Mouse (Mus musculus) embryo, embryonic 10.5 days (tissue): ENCODE results near the gene Col6a1.

Source experiments
- DNase-seq: peaks from one replicate; pipeline ENCODE4 v3.0.0-alpha.2; 2015; ENCODE audit warnings: low spot score

Gene Col6a1

DNA sequence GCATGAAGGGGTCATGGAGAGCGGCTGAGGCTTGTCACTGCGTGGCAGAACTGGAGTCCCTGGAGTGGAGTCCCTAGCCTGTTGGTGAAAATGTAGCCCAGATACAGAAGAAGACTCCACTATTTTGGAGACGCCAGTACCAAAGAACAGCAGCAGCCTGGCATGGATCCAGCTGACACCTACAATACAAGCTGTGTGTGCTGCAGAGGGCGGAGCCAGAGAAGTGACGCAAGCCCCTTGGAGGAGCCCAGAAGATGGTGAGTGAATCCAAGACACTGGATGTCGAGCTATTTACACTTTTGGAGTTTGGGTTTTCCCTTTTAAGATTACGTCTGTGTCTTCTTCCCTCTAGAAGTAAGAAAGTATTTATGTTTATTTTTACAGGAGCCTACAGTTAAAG, 47.8 kb downstream of the Col6a1 start:
- DNase-seq = no peak

DNA sequence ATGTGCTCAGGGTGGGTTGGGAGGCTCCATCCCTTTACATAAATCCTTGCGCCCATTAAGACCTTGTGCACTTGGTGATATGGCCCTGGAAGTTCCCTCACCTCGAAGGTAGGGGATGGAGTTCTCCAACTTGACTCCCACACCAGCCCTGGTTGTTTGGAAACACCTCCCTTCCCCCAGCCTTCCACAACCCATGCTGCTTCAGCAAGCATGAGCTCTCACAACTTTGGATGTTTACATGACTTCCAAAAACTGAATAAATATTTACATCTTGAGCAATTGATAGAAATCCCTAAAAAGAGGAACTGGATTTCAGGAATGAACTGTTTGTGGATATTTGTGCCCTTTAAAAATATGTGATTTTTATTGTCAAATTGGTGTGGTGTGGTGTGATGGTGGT, 50.7 kb downstream of the Col6a1 start:
- no peak for DNase-seq

DNA sequence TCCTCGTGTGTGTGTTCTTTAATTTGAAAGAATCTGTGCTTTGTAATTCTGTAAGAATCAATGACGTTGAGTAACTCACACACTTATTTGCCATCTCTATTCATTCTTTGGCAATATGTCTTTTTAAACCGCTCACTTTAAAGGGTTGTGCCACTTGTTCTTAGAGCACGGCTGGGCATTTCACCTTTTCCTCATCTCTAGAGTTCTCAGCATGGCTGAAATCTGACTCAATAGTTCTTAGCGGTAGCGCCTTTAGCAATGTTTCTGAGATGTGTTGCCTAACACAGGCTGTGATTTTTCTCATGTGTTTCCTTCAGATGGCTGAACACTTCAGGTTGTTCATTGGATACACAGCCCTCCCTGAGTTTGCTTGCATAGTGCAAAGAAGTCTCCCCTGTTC, 51.4 kb downstream of the Col6a1 start:
- DNase-seq = no peak

DNA sequence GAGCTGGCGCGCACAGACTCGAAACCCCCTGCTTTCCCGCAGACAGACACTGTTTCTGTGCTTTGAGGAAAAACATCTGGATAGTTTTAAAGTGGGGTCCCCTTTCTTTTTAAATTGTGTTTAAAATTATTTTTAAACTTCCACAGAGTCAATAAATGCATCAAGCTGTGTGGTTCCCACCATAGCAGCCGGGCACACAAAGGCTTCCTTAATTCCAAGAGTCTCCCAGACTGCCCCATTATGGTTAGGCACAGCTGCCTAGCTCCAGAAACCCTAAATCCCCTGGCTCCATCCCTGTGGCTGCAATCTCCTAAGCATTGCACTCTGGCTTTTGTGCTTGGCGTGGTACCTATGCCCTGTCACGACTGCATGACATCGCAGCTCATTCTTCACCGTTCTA, 54.0 kb downstream of the Col6a1 start:
- DNase-seq = no peak

DNA sequence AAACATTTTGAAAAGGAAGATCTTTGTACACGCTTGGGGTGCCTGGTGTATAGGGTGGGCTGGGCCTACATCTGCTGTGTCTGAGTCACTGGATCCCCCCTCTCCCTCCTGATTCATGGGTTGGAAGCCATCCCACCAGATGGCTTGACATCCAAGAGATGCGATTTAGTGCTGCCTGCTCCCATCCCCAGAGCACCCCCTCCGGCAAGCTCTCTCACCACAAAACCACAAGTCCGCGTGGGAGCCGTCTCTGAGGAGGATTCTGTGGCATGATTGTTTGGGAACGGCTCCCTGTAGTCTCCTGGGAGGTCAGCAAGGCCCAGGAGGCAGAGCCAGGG, 57.1 kb downstream of the Col6a1 start:
- DNase-seq = no peak

DNA sequence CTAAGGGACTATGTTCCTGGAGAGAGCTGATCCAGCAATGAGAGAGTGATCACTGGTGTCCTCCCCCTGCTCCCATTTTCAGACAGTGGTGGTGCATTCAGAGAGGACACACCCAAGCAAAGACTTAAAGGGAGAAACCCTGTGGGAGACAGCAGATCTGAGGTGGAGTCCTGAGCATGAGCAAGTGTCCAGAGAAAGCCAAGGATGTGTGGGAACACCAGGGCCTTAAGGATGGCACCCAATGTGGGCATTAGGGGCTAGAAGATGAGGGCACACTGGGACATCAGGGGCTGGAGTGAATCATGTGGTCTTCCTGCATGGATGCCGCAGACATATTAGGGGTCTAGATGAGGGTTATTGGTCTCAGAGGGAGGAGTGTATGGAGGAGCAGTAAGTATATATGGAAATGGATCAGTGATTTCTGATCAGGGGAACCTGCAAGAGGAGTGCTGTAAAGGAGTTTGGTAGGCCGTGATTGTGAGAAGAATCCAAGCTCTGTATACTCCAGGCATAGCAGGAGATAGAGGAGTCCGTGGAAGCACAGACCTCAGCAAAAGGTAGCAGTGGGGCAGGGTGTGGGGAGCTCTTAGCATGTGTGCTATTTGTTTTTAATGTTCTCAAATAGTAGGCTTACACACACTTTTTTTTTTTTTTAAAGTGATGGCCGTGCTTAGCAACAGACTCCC, 57.6 kb downstream of the Col6a1 start:
- DNase-seq = no peak

DNA sequence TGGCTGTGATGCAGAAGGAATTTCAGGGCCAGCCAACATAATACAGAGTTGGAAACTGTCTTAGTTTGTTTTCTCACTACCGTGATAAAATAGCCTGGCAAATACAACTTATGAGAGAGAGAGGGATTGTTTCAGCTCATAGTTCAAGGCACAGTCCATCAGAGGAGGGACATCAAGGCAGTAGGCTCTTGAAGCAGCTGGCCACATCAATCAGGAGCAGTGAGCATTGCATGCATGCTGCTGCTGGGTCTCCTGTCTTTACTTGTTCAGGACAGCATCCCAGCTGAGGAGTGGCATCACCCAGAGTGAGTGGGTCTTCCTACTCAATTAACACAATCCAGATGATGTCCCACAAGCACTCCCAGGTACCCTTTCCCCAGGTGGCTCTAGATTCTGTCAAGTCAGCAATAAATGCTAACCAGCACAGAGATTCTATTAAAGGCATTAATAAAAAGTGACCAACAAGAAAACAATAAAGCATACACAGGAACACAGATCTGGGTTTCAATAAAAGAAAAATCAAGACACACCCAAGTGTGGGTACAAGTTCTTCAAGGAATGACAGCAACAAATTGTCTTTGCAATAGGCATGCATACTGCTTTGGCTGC, 58.7 kb downstream of the Col6a1 start:
- DNase-seq = no peak

DNA sequence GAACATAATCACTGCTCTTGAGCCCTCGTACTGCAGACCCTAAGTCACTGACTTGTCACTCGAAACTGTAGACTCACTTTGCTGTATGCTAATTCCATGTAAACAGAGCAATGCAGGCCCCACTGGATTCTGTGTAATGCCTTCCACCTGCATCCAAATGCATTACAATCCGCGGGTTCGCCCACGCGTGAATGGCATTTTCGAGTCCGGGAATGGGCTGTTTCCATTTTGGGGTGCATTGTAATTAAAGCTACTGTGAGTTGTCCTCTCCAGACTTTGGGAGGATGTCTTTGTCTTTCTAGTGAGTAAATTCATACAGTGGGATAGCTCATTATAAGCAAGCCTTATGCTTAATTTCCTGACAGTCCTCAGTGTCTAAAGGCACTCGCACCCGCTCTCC, 60.4 kb downstream of the Col6a1 start:
- no peak for DNase-seq

DNA sequence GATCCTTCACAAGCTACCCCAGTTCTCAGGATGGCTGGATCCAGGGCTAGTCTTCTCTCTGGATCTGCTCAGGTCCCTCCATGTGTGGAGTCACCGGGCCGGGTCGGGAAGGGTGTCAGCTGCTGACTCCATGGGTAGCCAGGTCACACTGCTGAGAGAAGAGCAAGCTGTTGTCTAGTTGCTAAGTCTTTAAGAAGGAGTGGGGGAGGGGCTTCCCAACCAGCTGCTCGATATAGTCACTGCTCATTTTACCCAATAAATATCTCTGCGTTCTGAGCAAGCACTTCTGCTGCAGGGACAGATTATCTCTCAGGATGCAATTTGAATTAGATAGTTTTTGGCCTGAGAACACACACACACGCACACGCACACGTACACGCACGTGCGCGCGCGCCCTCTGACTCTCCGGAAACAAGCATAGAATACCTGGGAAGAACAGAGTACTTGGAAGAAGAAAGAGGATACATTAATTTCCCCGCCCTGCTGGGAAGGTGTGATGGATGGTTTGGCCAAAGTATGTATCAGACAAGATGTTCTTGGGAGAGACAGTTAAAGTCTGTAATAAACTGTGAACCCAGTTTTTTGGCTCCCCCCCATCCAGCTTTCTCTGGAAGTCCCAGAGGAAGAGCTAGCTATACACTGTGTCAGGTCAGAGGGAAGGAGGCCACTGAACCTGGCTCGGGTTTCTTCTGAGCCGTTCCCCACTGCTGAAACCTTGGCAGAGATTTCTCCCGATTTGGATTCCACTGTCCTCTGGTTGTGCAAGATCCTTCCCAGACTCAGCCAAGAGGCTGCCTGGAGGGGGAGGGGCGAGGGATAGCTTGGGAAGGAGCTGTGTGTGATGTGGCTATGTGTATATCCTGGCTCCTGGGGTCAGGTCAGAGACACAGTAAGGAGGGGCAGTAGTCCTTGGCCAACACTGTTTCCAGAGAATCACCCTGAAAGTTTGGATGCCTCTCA, 61.5 kb downstream of the Col6a1 start:
- peak; percentile 13 for DNase-seq
